Mouse (Mus musculus) G1E (cell line): ENCODE measurements around the gene Fam169b. TPM values are rescaled to one million over a fixed set of nuclear protein-coding genes. Genes with fewer than 3 reads are reported as not detected.

ENCODE experiments used
- ATAC-seq: 2 replicates; pipeline ENCODE4 v1.8.0; 2016; ENCODE audit warnings: mild to moderate bottlenecking; ENCODE audit not compliant: insufficient number of reproducible peaks, poor library complexity, low FRiP score, severe bottlenecking; ENCODE audit errors: extremely low read depth
- DNase-seq: peaks from one replicate; pipeline ENCODE4 v3.0.0; 2012; ENCODE audit warnings: low spot score
- H3K27me3 ChIP-seq: 2 replicates; pipeline ENCODE4 v1.6.1; 2012; ENCODE audit warnings: mild to moderate bottlenecking, low read length, inconsistent platforms; ENCODE audit not compliant: insufficient read depth
- H3K36me3 ChIP-seq: replicated peaks from 2 replicates; pipeline ENCODE3; 2012; ENCODE audit warnings: mild to moderate bottlenecking, inconsistent platforms
- H3K4me1 ChIP-seq: 2 replicates; pipeline ENCODE4 v1.6.1; 2012; ENCODE audit warnings: low read depth, low read length, inconsistent platforms, mixed read lengths; ENCODE audit not compliant: insufficient read depth
- H3K4me3 ChIP-seq: 2 replicates; pipeline ENCODE4 v1.5.1; 2012; ENCODE audit warnings: low read depth, mild to moderate bottlenecking, inconsistent platforms, low read length, moderate library complexity, mixed read lengths
- H3K9me3 ChIP-seq: replicated peaks from 2 replicates; pipeline ENCODE4 v1.6.1; 2012; ENCODE audit warnings: inconsistent platforms
- CTCF ChIP-seq: IDR thresholded peaks from 2 replicates; pipeline ENCODE4 v1.5.1; 2012; ENCODE audit warnings: low read depth, low read length, inconsistent platforms, mixed read lengths
- GATA1 ChIP-seq: IDR thresholded peaks from 2 replicates; pipeline ENCODE4 v1.6.1; 2012; ENCODE audit warnings: borderline replicate concordance, low read length, inconsistent platforms, mixed read lengths
- GATA2 ChIP-seq: IDR thresholded peaks from 2 replicates; pipeline ENCODE4 v1.6.1; 2012; ENCODE audit warnings: low read depth, low read length, inconsistent platforms, borderline replicate concordance
- POLR2AphosphoS5 ChIP-seq: IDR thresholded peaks from 2 replicates; pipeline ENCODE4 v1.6.1; 2012; ENCODE audit warnings: low read depth, low read length, inconsistent platforms; ENCODE audit not compliant: insufficient replicate concordance
- TAL1 ChIP-seq: conservative IDR thresholded peaks from 2 replicates; pipeline ENCODE4 v1.6.1; 2012; ENCODE audit warnings: low read depth, low read length, inconsistent platforms, mixed read lengths
- polyA plus RNA-seq: library from polyadenylated mRNA; stranded (reverse); fragments of >175 nt; gene quantifications from 2 replicates; pipeline ENCODE4 v1.2.3, GENCODE M21; 2012
- total RNA-seq, 2 experiments: library from RNA; stranded (forward) in 1 of 2; stranded (reverse) in 1 of 2; fragments of 200-1000 nt in 1 of 2; fragments of >200 nt in 1 of 2; fragmentation: Nextera tagmentation in 1 of 2; gene quantifications; 2 replicates each; pipeline ENCODE4 v1.2.3; 2014 to 2017

The Fam169b gene
- total and polyA plus RNA-seq, 3 experiments, result 0.16 TPM; not detected in 2

DNA sequence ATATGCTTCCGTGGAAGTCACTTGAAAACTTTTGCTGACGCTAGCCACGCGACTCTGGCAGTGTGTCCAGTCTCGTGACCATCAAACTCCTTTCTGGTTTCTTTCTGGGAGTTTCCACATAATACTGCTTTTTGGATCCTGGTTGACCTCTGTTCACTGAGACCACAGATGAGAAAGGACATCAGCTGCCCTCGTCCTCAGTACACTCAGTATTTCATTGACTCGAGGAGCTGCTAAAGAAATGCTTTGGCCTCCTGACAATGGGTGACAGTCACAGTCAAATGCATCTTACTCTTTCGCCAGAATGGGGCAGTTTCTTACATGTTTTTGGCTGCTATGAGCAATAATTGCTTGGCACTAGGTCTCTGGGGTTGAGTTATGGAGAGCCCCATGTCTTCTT, 27.4 kb upstream of the Fam169b start:
- Histone ChIP-seq H3K4me1 (peaks cover 4% of the 10 kb centered on the region), H3K9me3 (peaks cover 4% of the 10 kb centered on the region), H3K4me3 (no peak overlapping the region), H3K27me3 (0 out of 2 replicates have a peak, but pooled peaks cover 2% of the 10 kb centered on the region), H3K36me3 (no peaks in the 10 kb centered on the region)
- DNase-seq (no peak), ATAC-seq (no peak)
- TF ChIP-seq TAL1 (no peak), CTCF (no peak), GATA1 (no peak), GATA2 (no peak), POLR2AphosphoS5 (no peak)

DNA sequence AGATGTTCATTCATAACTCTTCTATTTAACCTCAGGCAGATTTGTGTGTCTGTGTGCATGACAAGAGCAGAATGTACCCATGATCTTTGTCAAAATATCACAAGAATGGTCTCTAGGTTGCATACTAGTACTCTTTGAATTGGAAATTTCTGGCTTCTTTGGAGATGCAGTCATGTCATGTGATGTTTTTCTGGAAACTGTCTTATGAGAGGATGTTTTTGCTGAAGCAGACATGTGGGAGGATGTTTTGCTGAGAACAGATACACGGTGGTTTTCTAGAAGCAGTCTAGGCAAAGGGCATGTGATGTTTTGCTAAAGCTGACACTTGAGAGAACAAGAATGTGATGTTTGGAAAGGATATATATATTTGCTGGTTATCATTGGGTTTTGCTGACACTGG, 23.2 kb upstream of the Fam169b start:
- no peak for TF ChIP-seq TAL1
- TF ChIP-seq CTCF, result no peak
- no peak for TF ChIP-seq POLR2AphosphoS5
- no peak for TF ChIP-seq GATA2
- no peak for TF ChIP-seq GATA1
- no peak for ATAC-seq
- peaks cover 4% of the 10 kb centered on the region for H3K9me3 ChIP-seq
- no peaks in the 10 kb centered on the region for H3K4me1 ChIP-seq
- no peaks in the 10 kb centered on the region for H3K27me3 ChIP-seq
- H3K36me3 ChIP-seq, result no peaks in the 10 kb centered on the region
- no peak for DNase-seq
- H3K4me3 ChIP-seq, result no peak overlapping the region

- ATAC-seq (no peak), DNase-seq (no peak)
- Histone ChIP-seq H3K9me3 (peaks cover 4% of the 10 kb centered on the region), H3K27me3 (no peaks in the 10 kb centered on the region), H3K4me1 (no peaks in the 10 kb centered on the region), H3K36me3 (no peaks in the 10 kb centered on the region), H3K4me3 (no peak overlapping the region)
- TF ChIP-seq CTCF (no peak), GATA2 (no peak), GATA1 (no peak), POLR2AphosphoS5 (no peak), TAL1 (no peak)
Measured at GRCm38 (mm10) chr7:68250902-68251301, 22.7 kb upstream of the Fam169b start.

DNA sequence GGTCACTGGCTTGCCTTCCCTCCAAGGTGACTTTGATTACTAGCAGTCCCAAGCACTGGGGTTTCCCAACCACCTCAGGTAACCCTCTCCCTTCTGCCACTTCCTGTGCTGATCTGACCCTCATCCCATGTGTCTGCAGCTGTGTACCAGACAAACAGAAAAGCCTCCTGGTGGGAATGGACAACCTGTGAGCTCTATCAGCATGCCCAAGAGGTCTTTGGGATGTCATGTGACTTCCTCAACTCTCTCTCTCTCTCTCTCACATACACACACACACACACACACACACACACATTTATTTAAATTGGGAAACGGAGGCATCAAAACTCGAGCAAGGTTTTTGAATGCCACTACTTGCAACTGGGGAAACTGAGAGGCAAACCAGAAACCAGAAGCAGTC, 15.9 kb upstream of the Fam169b start:
- no peaks in the 10 kb centered on the region for H3K4me1 ChIP-seq
- no peak for DNase-seq
- H3K9me3 ChIP-seq, result 0 out of 2 replicates have a peak, but pooled peaks cover 3% of the 10 kb centered on the region
- peaks cover 4% of the 10 kb centered on the region; the same call in 1 of the 2 replicates for H3K27me3 ChIP-seq
- no peak for TF ChIP-seq TAL1
- TF ChIP-seq GATA1, result no peak
- TF ChIP-seq GATA2, result no peak
- TF ChIP-seq POLR2AphosphoS5, result no peak
- no peak for TF ChIP-seq CTCF
- no peaks in the 10 kb centered on the region for H3K36me3 ChIP-seq
- ATAC-seq, result no peak
- H3K4me3 ChIP-seq, result no peak overlapping the region

DNA sequence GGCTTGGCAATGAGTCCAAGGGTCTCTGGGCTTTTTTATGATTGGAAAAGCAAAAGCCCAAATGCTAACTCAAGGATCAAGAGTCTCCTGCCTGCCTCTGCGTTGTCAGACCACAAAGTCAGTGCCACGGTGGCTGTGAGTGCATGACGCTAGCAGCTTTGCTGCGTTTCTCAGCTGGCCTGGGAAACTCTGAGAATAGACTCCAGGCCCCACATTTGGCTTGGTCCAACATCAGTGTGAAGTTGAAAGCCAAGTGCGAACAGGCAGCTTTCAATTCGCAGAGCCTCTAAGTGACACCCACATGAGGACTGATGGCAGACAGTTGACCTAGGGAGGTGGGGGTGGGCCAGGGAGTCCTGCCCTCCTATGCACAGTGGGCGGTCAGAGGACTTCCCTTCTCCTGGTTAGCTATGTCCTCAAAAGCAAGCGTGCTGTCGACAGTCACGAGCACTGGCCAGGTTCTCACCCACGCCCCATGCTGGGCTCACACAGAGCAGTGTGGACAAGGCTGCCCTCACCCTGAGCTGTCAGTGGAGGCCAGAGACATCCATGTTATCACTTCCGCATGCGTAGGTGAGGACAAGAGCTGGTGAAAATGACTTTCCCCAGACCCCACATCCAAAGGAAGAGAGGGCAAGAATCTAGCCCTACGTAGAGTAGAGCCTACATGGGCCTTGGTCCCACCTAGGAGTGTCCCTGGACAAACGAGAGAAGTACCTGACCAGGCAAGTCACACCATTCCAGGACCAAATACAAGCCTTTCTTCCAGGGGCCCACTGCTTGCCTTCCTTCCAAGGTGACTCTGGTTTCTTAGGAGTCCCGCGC, 15.1 kb upstream of the Fam169b start:
- Histone ChIP-seq H3K4me1 (no peaks in the 10 kb centered on the region), H3K4me3 (no peak overlapping the region), H3K36me3 (no peaks in the 10 kb centered on the region), H3K27me3 (peaks cover 7% of the 10 kb centered on the region; the same call in 1 of the 2 replicates), H3K9me3 (0 out of 2 replicates have a peak, but pooled peaks cover 3% of the 10 kb centered on the region)
- DNase-seq (no peak), ATAC-seq (no peak)
- no peak for TF ChIP-seq POLR2AphosphoS5
- no peak for TF ChIP-seq GATA1
- no peak for TF ChIP-seq TAL1
- TF ChIP-seq GATA2, result no peak
- no peak for TF ChIP-seq CTCF

DNA sequence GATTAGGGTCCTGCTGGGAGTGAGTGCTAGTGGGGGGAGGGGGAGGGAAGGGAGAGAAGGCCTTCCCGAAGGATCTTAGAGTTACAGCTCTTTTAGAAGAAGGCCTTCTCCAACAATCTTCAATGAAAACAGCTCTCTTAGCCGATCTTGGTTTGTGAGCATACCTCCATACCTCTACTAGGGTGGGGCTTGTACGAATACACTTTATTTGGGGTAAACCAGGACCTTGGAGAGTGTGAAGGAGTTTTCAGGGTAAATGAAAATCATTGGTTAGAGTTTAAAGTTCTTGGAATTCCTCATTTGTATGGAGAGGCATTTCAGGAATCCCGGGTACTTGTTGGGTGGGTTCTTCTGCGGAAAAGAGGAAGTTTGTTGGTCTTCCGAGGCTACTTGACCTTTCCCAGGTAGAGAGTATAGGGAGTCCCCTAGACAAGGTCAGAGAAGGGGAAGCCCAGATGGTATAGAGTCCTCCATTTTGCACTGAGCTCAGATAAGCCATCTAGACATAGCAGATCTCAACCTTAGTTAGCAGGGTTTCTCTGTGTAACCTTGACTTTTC, 14.0 kb upstream of the Fam169b start:
- Histone ChIP-seq H3K9me3 (peaks cover 5% of the 10 kb centered on the region; the same call in 1 of the 2 replicates), H3K4me3 (no peak overlapping the region), H3K4me1 (no peaks in the 10 kb centered on the region), H3K36me3 (no peaks in the 10 kb centered on the region), H3K27me3 (peaks cover 12% of the 10 kb centered on the region; the same call in 1 of the 2 replicates)
- TF ChIP-seq GATA1 (no peak), TAL1 (no peak), CTCF (no peak), POLR2AphosphoS5 (no peak), GATA2 (no peak)
- DNase-seq (no peak), ATAC-seq (no peak)
